Mouse (Mus musculus): ENCODE measurements around the gene Clhc1. TPM values are rescaled to one million over a fixed set of nuclear protein-coding genes. Genes with fewer than 3 reads are reported as not detected.
"Not testable (repeated sequence)": the region's sequence is repeated elsewhere in the genome, so short reads cannot be mapped to it uniquely, and the experiment has no call there.

Clhc1 gene
- 0.08 and 0.09 TPM in 2 replicates for polyA plus RNA-seq (2015; fragmentation: Nextera tagmentation; extraction: Ambion mirVana)

DNA sequence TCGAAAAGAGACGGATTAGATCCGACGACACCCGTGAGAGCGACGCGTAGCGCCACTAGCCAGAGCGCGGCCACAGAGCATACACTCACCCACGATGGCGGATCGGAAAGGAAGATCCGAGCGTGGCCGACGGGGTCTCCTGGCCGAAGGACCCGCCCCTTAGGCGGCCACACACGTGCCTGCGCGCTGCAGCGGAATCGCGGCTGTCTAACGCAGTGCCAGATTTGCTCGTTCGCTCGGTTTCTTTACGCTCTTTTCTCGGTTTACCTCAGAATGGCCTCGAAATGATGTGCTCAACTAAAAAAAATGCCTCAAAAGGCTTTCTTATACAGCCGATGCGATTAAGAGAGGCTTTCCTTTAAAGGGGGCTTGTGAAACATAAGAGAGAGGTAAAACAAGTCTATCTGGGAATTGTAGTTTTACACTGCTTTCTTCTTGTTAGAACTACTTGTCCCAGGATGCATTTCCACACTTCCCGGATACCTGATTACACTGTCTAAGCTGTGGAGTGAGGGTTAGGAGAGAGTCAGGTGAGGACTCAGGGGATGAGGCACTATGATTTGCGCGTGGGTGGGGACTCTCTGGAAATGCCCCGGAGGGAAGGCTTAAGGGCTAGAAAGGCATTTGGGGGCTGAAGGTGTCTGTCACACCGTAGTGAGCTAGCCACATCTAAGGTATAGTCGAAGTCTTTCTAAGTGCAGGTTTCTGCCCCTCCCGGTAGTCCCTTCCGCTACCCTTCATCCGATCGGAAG is at the start of gene Clhc1, which contains the start of gene Rps27a:
Clhc1 (plus strand) TSS at position 199 of the 752 bp plus-strand sequence.
Rps27a (minus strand) TSS at position 358 of the 752 bp plus-strand sequence.
- DNase-seq (ENCODE audit: low spot score) = peak; percentile 94

DNA sequence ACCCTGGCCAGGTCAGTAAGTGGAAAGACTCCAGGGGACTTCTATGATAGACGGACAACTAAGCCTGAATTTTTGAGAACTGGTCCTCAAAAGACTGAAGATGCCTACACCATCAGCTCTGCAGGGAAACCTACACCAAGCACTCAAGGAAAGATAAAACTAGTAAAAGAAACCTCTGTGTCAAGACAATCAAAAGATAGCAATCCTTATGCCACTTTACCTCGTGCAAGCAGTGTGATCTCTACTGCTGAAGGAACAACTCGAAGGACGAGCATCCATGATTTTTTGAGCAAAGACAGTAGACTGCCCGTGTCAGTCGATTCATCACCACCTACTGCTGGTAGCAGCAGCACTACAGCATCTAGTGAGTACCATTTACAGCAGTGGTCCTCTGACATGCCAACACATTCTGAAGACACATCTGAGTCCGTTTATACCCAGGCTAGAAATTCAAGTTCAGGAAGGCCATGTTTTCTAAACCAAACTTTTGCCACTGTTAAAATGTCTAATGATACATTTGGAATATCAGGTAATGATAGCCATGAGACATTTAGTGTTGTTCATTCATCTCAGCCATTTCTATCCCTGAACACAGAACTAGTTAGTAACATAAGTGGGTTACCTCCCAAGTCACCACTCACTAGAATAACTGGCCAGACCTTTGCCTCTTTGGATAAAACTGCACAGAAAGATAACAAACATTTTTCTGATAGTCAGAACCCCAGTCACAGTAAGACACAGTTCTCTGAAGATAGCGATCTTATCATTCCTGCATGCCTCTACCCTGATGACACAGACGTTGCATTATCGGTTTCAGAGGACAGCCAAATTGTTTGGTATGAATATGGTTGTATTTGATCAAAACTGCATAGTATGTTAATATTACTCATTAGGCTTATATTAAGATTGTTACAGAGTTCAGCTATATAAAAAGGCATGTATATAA is 43.5 kb upstream of the Clhc1 start:
- DNase-seq (ENCODE audit: low spot score) = no peak

DNA sequence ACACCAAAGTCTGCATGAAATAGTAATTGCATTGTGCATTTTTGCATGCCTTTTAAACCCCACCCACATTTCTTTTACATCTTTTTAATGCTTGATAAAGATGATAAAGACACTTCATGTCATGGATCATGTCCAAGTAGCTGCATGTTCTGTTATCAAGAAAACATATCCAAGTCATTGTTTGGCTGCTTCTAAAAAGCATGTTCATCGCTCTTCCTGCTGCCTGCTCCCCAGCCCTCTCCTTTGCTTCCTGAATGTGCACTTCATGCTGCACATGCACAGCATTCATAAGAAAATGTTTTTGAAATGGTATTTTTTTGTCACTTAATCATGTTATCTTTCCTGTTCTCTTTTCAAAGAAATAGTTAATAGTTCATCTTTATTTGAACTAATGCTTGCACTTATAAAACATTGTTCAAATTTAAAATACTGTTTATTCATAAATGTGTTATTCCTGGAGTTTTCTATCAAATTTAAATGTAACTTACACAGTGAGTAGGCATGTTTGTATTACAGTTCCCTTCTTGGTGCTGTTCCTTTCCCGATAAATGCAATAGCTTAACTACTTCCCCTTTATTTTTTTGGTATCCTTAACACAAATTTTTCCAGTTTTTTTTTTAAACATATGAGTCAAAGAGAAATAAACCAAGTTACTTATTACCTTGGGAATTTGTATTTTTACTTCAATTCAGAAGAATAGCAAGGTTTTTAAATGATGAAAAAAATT is 42.7 kb upstream of the Clhc1 start:
- DNase-seq (ENCODE audit: low spot score) = no peak

DNA sequence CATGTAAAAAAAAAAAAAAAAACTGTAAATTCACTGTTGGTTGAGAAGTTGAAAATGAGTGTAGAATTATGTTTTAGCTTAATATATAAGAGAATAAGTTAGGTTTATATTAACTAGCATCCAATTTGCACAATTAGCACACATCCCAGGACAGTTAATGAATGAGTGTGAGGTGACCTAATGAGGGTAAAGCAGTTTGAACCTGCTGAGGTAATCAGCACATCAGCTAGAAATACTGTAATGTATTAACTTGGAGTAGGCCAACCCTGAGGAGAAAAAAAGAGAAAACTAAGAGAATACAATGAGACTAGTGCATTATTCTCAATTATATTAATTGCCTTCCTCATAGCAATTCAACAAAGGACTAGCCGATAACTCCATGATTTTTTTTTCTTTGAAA is 38.3 kb upstream of the Clhc1 start:
- no peak for DNase-seq (ENCODE audit: low spot score)

DNA sequence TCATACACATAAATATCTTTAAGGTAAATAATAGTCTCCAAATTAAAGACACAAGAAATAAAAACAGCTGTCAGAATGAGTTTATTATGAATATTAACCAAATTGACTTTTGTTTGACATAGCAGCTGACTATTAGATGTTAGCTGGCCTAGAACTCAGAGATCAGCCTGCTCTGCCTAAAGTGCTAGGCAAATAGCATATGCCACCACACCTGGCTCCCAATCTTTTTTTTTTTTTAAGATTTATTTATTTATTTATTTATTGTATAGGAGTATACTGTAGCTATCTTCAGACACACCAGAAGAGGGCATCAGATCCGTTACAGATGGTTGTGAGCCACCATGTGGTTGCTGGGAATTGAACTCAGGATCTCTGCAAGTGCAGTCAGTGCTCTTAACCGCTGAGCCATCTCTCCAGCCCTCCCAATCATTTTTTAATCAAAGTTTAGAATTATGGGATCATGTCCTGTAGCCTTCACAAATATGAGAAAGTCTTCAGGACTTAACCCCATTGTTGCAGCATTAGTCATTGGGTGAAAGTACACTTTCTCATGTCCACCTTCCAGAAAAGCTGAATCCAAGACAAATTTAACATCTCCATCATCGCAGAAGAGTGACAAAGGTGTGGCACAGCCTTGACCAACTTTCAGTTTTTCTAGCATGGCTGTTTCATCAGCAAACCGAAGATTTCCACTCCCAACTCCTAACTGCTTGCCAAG is 34.8 kb upstream of the Clhc1 start:
- DNase-seq (ENCODE audit: low spot score) = no peak

DNA sequence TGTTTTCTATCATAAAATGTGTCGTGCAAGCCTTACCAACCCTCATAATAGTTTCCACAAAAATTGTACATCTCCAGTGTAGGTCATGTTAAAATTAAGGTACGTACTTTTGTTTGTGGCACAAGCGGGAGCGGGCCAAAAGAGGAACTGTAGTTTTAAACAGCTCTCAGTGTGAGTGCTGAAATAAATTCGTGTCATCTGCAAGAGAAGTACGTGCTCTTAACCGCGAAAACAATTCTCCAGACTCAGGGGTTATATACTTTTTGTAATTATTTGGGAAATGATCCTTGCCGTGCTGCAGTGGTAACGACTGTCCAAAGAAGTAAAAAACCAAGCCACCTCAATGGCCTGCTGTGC is 33.4 kb upstream of the Clhc1 start:
- DNase-seq (ENCODE audit: low spot score) = no peak

DNA sequence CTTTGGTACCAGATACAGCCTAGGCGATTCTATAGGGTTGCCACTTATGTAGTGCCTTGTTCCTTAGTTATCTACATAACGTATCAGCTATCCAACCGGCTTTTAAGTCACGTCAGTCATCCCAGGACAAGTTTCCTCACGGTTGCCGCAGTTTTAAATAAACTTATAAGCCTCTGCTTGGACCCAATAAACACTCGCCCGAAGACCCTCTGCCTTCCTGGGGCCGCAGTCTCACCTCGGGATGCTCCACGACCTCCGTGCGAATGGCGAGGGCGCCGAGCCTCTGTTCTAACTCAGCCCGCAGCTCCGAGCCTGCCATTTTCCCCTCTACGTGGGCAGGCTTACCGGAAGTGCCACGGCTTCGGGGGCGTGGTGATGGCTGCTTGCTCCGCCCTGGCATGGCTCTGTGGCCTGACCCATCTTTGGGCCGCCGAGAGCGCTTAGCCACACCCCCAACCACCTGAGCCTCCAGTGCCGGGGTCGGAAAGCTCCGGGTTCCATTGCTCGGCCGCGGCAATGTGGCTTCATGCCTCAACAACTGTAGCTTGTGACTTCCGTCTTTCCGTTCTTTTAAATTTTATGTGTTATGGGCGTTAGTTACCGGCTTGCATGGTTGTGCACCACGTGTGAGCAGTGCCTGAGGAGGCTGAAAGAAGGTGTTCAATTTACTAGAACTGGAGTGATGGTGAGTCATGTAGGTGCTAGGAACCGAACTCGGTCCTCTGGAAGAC is 32.9 kb upstream of the Clhc1 start, which contains the start of gene Prorsd1:
Prorsd1 (minus strand) TSS at position 352 of the 731 bp plus-strand sequence.
- peak; percentile 93 for DNase-seq (ENCODE audit: low spot score)

DNA sequence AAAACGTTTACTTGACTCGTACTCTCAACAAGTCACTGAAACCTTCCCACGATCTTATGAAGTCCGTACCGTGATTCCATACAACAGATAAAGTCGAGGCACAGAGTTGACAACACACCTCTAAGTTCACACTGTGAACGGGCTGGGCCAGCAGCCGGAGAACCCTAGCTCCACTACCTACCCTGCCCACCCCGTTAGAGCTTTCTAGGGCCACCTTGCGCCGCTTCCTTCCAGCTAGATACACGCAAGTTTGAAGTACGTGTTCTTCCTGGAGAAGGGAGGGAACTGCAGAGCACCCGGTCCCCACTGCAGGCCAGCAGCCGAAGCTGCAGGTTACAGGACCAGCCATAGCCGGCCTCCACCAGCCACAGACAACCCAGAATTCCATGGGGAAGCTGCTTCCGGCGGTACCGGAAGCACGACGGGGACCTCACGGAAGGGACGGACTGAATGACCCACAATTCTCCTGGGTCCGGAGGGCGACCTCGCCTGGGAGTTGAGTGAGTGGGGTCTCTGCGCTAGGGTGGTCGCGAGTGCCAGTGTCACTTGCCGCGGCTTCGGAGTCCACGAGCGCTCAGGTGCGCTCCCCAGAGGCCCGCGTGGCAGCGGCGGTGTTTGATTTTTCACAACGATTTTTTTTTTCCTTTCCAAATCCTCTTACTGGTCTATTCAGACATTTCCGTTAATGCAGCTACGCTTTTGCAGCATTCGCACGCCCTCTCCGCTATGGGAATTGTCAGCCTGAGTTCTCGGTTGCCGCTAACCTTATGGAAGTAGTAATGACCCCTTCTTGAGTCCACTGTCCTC is 21.6 kb upstream of the Clhc1 start, which contains the start of gene Mtif2:
Mtif2 (plus strand) TSS at position 421 of the 807 bp plus-strand sequence.
- peak; percentile 61 for DNase-seq (ENCODE audit: low spot score)

DNA sequence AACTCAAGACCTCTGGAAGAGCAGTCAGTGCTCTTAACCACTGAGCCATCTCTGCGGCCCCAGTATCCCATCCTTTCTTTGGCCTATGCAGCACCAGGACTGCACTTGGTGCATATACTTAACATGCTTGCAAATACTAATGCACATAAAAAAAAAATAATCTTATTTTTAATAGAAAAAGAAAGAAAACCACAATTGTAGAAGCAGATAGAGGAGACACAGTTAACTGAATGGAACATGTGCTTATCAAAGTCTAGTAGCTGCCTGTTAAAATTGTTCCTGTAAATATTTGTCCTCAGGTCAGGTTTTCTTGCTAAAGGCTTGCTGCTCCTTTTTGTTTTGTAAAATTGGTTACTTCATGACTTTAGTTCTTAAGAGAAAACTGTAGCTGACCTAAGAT is 9.5 kb upstream of the Clhc1 start:
- DNase-seq (ENCODE audit: low spot score) = no peak

DNA sequence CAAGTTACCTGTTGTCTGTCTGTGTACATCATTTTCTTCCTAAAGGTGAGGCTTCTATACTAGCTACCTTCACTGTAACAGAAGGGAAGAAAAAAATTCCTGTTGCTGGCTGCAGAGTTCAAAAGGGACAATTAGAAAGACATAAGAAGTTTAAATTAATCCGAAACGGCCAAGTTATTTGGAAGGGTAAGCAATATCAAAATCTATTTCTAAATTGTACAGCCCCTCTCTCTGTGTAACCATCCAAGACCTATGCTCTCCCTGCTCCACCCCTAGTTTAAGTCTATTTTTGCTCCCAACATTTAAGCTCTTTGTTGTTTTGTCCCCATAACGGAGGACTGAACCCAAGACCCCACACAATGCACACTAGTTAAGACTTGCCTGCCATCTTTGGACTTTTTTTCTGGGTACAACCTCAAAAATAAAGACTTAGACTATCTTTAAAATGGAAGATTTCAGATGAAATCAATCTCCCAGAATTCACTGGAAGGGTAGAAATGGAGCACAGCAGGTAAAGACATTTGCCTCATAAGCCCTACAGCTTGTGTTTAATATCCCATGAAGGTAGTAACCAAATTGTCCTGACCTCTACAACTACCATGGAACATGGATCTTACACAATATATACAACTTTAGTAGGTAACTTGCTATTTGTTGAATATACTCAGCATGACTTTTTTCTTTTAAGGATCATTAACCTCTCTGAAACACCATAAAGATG is 3.4 kb upstream of the Clhc1 start:
- no peak for DNase-seq (ENCODE audit: low spot score)

DNA sequence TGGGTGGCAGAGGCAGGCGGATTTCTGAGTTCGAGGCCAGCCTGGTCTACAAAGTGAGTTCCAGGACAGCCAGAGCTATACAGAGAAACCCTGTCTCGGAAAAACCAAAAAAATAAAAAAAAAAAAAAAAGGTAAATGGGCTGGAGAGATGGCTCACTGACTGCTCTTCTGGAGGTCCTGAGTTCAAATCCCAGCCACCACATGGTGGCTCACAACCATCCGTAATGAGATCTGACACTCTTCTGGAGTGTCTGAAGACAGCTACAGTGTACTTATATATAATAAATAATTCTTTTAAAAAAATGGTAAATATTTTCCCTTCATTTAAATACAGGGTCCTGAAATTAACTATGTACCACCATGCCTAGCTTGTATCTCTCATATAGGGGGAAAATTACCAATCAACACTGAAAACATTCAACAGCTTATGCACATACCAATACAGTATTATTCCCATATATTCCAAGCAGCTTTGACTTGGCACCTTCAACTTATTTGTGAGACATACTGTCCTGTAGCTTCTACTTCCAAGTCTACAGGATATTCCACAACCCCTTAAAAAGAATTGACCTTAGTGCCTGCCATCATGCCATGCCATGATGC is 2.5 kb upstream of the Clhc1 start:
- DNase-seq (ENCODE audit: low spot score) = not testable (repeated sequence)

DNA sequence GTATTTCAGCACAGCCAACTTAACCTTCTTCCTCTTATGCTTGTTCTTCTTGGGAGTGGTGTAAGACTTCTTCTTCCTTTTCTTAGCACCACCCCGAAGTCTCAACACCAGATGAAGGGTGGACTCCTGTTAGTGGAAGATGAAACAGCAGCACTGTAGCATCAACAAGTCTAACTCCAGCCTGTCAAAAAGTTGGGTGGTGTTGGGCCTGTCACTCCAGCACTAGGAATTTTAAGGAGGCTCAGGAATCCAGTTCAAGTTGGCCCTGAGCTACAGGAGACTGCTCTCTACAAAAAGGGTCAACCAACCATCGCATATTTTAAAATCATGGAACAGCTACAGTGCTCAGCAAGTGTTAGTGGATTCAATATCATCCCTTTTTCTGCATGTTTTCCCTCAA is 1.5 kb upstream of the Clhc1 start:
- DNase-seq (ENCODE audit: low spot score) = not testable (repeated sequence)

DNA sequence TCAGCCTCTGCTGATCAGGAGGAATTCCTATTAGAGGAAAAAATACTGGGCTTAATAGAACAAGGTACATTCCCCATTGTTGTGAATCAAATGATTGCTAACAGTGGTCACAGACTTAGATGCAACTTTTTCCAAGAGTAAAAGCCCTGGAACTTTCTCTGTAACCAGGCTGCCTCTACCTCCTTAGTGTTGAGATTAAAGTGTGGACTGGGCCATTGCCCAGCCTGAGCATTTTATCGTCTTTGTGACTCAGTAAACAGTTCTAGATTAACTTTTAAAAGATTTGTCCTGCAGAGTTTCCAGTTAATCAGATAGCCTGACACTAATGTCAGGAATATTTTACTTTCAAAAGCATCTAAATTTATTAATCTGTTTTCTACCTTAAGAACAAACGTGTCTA is 988 bp upstream of the Clhc1 start:
- DNase-seq (ENCODE audit: low spot score) = no peak

DNA sequence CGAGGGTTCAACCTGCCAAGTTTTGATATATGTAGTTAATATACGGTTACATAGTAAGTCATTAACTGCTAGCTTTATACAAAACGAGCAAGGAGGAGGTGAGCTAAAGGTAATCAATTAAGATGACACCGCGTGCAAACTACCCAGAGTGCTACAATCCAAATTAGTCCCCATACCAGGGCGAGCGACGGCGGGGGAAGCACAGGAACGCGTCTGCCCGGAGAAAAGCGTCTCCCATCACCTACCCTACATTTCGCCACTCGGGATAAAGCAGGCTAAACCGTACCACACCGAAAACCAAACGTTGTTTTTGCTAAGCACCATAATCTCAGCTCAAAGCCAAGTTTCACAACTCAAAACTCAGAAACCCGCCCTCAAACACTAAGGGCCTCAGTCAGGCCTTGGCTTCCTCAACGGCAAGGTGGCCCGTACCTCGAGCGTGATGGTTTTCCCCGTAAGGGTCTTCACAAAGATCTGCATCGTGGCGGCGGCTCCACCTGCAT is 450 bp upstream of the Clhc1 start:
- DNase-seq (ENCODE audit: low spot score) = no peak

DNA sequence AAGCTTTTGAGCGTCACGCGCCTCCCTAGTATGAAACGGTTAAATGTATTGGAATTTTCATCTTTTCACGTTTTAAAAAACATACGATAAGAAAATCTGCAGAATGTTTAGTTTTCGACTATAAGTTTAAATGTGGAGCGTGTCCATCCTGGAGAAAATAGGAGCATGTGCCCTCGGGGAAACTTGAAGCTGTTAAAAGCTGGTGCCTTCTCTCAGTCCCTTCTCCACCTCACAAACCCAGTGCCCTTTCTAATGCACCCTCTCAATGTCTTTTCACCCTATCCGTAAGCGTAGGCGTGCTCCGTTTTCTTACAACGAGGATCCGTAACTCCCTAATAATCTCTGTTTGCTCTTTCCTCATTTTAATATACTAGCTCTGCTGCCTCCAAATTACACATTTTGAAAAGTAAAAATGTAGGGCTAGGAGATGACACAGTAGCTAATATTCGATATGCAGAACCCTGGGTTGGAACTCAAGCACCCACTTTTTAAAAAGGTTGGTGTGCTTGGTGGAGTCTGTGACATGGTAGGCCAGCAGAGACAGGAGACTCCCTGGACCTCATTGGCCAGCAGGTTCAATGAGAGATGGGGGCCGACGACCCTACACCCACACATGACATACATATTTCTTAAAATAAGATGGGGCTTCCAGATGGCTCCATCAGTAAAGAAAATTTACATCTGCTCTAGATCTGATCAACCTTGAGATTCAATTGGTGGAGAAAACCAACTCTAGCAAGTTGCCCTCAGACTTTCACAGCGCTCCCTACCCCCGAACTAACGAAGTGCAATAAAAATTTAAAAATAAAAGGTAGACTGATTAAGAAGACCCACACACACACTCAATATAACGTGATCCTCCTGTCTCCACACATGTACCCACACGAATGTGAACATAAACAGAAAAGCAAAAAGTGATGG is 1.0 kb downstream of the Clhc1 start:
- no peak for DNase-seq (ENCODE audit: low spot score)

DNA sequence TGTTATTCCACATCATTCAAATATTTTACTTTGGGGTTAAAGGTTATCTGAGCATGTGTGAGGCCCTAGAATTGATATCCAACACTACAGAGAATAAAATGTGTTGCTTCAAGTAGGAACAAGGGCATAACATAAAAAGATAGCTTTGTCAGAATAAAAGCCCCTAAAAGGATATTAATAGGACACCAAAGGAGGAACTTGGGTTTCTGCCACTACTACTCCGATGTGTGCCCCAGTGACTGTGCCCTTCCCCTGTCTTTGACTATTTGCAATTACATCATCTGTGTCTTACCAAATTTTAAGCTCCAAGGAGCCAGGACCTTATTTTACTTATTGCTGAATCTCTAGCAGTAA is 1.7 kb downstream of the Clhc1 start:
- DNase-seq (ENCODE audit: low spot score) = no peak

DNA sequence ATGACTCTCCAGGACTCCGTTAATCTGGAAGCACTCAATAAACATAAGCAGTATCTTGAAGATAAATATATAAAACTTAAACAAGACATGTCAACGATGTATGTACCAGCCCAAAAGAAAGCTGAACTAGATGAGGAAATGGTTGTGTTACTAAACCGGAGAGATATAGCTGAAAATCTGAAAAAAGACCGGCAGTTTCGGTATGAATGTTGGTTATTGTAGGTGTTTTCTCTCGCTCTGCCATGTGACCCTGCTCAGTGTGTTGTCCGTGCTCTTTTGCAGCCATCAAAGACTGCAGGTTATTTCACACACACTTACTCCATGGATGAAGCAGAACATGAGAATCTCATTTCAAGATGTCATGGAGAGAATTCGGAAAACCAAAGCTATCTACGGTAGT is 12.7 kb downstream of the Clhc1 start:
- no peak for DNase-seq (ENCODE audit: low spot score)
